Mouse (Mus musculus) erythroblast, adult 5-6 weeks (primary cell): ENCODE measurements around the gene Olfr323. TPM values are rescaled to one million over a fixed set of nuclear protein-coding genes. Genes with fewer than 3 reads are reported as not detected.

Experiments
- ATAC-seq: replicated peaks from 2 replicates; pipeline ENCODE4 v1.8.0; 2016; ENCODE audit warnings: moderate number of reproducible peaks, mild to moderate bottlenecking, moderate TSS enrichment, inconsistent platforms; ENCODE audit not compliant: poor library complexity, low FRiP score, severe bottlenecking
- total RNA-seq, 2 experiments: library from RNA; stranded (forward) in 1 of 2; stranded (reverse) in 1 of 2; fragments of 150-400 nt in 1 of 2; fragments of 200-764, 138-1000 nt in 1 of 2; gene quantifications; 2 replicates each; pipeline versions ENCODE4 v1.2.3 to v1.2.4; 2015 to 2017; ENCODE audit warnings: low replicate concordance in 2 of 2

Gene Olfr323
- total RNA-seq, 2 experiments from 2014 or later, result 3.5 TPM; not detected in 1

DNA sequence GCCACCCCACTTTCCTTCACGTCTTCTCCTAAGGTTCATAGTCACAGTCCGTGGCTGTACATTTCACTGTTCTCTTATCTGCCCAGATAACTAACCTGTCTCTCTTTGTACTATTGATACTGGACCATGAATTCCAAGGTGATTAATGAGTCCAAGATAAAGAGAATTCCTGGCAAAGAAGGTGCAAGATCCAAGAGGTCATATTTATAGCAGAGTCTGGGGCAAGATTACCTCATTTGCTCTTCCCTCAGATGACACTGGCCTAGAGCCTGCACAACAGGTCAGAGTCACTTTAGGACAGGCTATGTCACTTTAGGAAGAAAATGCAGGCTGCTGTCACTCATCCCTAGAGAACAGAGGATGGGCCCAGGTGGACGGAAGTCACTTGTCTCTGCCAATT is 25.1 kb downstream of the Olfr323 start:
- no peak for ATAC-seq

DNA sequence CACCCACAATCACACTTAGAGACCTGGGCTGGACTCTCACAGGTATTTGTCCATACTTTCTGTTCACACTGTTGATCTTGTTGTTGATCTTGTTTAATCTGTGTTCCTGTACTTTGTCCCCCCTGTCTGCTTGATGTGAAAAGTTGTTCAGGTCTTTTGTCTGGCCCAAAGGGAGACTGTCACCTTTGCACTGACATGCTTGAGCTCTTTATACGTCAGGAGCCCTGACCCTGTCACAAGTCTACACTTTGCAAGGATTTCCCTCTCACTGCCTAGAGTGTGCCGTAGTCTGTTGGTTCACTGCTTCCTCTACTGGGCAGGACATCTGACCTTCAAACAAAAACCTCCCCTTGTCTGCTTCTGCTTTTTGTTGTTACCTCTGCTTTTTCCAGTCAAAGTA is 25.6 kb downstream of the Olfr323 start:
- ATAC-seq, result no peak

DNA sequence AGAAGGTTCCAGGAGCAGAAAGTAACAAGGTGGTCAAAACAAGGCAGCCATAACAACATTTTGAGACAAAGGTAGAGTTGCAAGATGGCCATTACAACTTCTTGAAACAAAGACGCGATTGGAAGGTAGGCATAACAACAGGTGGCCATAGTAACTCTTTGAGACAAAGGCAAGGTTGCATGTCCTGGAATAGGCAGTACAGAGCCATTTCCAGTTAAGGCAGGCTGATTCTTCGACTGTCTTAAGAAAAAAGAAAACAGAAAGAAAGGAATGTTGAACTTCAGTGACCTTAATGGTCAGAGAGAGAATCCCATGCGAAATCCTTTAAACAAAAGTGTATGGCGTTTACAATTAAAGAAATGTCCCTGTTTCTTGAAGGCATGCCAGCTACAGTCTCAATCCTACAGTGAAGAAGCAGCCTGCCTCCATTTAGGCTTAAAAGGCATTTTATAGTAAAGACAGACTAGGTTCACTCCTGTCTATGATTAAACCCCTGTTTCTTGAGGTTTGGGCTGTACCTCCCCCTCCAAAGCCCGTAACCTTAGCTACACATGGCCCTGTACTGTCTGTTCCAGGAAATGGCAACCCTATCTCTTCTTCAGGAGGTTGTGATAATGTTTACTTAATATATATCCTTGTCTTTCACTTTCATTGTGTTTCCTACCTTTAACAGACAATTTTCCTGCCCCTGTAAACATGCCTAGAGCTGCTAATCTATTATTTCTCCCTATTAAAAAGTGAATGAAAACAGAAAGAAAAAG is 27.3 kb downstream of the Olfr323 start:
- ATAC-seq, result no peak

DNA sequence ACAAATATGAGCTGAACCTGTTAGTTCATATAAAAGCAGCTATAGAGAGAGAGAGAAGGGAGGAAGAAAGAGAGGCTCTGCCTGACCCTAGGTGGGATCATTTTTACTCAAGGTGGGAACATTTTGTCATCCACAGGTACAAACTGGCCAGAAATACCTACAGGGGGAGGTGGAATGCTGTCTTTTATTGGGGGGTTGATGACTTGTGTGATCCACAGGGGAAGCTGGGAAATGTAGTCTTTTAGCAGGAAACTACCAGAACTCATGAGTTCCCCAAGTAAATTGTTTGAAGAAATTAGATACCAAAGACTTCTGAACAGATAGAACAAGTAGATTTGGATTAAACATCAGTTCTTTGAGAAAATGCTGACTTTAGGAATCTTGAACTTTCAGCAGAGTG is 28.2 kb downstream of the Olfr323 start:
- ATAC-seq, result no peak

DNA sequence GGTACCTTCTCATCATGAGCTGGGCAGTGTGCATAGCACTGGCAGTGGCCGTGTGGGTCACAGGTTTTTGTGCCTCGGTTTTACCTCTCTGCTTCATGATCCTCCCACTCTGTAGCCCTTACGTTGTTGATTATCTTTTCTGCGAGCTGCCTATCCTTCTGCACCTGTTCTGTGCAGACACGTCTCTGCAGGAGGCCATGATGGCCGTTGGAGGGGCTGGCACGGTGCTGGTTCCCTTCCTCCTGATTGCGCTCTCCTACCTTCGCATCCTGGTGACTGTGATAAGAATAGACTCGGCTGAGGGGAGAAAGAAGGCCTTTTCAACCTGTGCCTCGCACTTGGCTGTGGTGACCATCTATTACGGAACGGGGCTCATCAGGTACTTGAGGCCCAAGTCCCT is 32.5 kb downstream of the Olfr323 start:
- no peak for ATAC-seq

DNA sequence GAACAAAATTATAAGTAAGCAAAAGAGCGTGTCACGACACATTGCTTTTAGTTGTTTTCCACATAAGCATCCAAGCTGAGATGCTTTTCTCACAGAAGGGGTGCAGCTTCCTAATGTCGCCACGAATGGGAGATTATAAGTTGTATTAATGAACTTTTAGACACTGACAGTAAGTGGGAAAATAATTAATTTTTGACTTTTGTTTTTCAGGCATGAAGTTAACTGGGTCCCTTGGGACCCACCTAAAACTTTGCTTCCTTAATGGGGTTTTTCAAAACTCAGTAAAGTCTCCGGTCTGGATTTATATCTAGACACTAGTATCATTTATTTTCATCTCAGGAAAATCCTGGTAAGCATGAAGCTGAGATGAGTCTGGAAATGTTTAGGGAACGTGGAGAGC is 35.5 kb downstream of the Olfr323 start, which contains the start of gene Olfr324:
Gene Olfr324, plus strand, starts transcription at position 301 of the 400 bp plus-strand sequence.
- no peak for ATAC-seq

DNA sequence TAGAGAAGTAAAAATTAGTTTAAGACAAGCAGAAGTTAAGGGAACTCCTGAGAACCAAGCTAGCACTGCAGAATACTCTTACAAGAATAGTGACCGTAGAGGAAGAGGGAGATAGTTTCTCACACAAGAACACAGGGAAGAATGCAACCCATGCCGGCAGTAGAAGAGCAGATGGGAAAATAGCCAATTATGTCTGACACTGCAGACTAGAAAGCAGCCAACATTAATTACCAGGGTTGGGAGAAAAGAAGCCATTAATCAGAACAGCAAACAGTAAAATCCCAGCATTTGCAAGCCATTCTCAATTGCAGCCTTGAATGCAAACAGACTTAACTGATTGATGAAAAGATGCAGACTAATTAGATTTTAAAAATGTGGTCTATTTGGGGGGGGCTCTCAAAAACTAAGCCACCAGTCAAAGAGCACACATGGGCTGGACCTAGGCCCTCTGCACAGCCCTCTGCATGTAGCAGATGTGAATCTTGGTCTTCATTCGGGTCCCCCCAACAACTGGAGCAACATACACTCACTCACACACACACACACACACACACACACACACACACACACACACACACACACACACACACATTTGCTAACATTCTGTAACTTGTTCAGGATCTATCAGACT is 41.6 kb downstream of the Olfr323 start:
- ATAC-seq, result no peak

DNA sequence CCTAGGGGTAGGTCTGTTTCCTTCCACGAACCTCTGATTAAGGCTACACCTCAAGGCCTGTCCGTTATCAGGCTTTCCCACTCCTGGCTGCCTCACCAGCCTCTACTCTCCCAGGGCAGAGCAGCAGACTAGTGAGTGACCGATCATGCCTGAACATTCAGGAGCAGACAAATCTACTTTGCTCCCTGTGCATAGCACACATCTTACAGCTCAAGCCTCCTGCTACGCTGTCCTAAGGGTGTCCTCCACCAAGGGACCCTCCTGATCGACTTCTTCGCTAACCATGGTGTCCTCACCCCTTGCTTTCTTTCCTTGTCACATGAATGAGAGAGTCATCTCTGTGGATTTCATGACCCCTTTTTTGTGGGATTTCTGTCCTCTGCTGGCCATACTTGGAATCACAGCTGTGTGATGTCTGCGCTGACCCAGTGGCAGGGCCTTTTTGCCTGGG is 42.4 kb downstream of the Olfr323 start:
- peak; percentile 96 for ATAC-seq

DNA sequence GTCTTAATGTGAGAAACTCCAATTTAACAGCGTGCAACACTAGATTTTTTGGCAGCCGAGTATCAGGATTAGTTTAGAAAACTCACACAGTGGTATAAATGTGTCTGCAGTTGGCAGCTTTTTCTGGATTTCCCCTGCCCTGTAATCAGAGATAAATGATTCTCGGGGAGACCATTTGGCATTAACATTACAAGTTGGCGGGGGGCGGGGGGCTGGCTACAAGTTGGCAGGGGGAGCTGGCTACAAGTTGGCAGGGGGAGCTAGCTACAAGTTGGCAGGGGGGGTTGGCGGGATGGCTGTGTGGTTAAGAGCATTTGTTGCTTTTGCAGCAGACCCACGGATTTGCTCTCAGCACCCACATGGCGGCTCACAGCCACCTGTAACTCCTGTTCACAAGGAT is 51.7 kb downstream of the Olfr323 start:
- no peak for ATAC-seq

DNA sequence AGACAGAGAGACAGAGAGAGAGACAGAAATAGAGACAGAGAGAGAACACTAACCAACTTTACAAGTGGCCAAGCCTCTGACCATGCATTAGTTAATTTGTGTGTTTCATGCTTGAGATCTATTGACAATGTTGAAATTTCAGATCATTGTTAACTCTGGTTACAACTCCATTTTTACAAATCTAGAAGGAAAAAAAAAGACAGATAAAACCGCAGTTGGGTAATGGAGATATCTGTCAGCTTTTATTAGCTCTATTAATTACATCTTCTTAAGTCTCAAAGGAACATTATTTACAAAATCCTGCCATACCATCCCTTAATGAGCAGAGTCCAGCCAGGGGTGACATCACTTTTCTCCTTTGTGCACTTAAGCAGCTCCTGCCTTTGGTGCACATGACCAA is 52.9 kb downstream of the Olfr323 start, which contains the start of gene Olfr325:
Gene Olfr325, plus strand, starts transcription at position 301 of the 400 bp plus-strand sequence.
- no peak for ATAC-seq

Other genes starting within 250 kb of the Olfr323 start
- not detected in 2 replicates for gene 1810065E05Rik, start 209.4 kb downstream of the Olfr323 start, total RNA-seq (2015; ENCODE audit: low replicate concordance)
- gene 1810065E05Rik, start 209.4 kb downstream of the Olfr323 start, total RNA-seq (2017; ENCODE audit: low replicate concordance), result not detected in 2 replicates
- gene Gm12253, start 197.9 kb downstream of the Olfr323 start, total RNA-seq (2015; ENCODE audit: low replicate concordance), result not detected in 2 replicates
- not detected in 2 replicates for gene Gm12253, start 197.9 kb downstream of the Olfr323 start, total RNA-seq (2017; ENCODE audit: low replicate concordance)
- not detected in 2 replicates for gene Lypd9, start 177.6 kb downstream of the Olfr323 start, total RNA-seq (2015; ENCODE audit: low replicate concordance)
- not detected in 2 replicates for gene Lypd9, start 177.6 kb downstream of the Olfr323 start, total RNA-seq (2017; ENCODE audit: low replicate concordance)
- not detected in 2 replicates for gene Olfr30, start 168.2 kb downstream of the Olfr323 start, total RNA-seq (2015; ENCODE audit: low replicate concordance)
- not detected in 2 replicates for gene Olfr30, start 168.2 kb downstream of the Olfr323 start, total RNA-seq (2017; ENCODE audit: low replicate concordance)
- not detected in 2 replicates for gene Olfr332, start 137.9 kb downstream of the Olfr323 start, total RNA-seq (2015; ENCODE audit: low replicate concordance)
- not detected in 2 replicates for gene Olfr332, start 137.9 kb downstream of the Olfr323 start, total RNA-seq (2017; ENCODE audit: low replicate concordance)
- gene Olfr331, start 127.9 kb downstream of the Olfr323 start, total RNA-seq (2015; ENCODE audit: low replicate concordance), result not detected in 2 replicates
- gene Olfr331, start 127.9 kb downstream of the Olfr323 start, total RNA-seq (2017; ENCODE audit: low replicate concordance), result not detected in 2 replicates
- gene Olfr330, start 95.7 kb downstream of the Olfr323 start, total RNA-seq (2015; ENCODE audit: low replicate concordance), result not detected in 2 replicates
- gene Olfr330, start 95.7 kb downstream of the Olfr323 start, total RNA-seq (2017; ENCODE audit: low replicate concordance), result not detected in 2 replicates
- not detected in 2 replicates for gene Olfr329-ps, start 84.1 kb downstream of the Olfr323 start, total RNA-seq (2015; ENCODE audit: low replicate concordance)
- gene Olfr329-ps, start 84.1 kb downstream of the Olfr323 start, total RNA-seq (2017; ENCODE audit: low replicate concordance), result not detected in 2 replicates
- not detected in 2 replicates for gene Olfr328, start 74.9 kb downstream of the Olfr323 start, total RNA-seq (2015; ENCODE audit: low replicate concordance)
- gene Olfr328, start 74.9 kb downstream of the Olfr323 start, total RNA-seq (2017; ENCODE audit: low replicate concordance), result 0.42 TPM in 1 of 2 replicates, not detected in the other
- not detected in 2 replicates for gene Olfr224, start 59.9 kb downstream of the Olfr323 start, total RNA-seq (2015; ENCODE audit: low replicate concordance)
- not detected in 2 replicates for gene Olfr224, start 59.9 kb downstream of the Olfr323 start, total RNA-seq (2017; ENCODE audit: low replicate concordance)
- gene Olfr325, start 52.8 kb downstream of the Olfr323 start, total RNA-seq (2015; ENCODE audit: low replicate concordance), result not detected in 2 replicates
- gene Olfr325, start 52.8 kb downstream of the Olfr323 start, total RNA-seq (2017; ENCODE audit: low replicate concordance), result not detected in 2 replicates
- gene Olfr324, start 35.4 kb downstream of the Olfr323 start, total RNA-seq (2015; ENCODE audit: low replicate concordance), result not detected in 2 replicates
- gene Olfr324, start 35.4 kb downstream of the Olfr323 start, total RNA-seq (2017; ENCODE audit: low replicate concordance), result 0.14 TPM in 1 of 2 replicates, not detected in the other
- not detected in 2 replicates for gene 2210407C18Rik, start 14.4 kb downstream of the Olfr323 start, total RNA-seq (2015; ENCODE audit: low replicate concordance)
- gene 2210407C18Rik, start 14.4 kb downstream of the Olfr323 start, total RNA-seq (2017; ENCODE audit: low replicate concordance), result not detected in 2 replicates
- gene Trim58, start 10.0 kb upstream of the Olfr323 start, total RNA-seq (2015; ENCODE audit: low replicate concordance), result 320 and 369 TPM in 2 replicates
- gene Trim58, start 10.0 kb upstream of the Olfr323 start, total RNA-seq (2017; ENCODE audit: low replicate concordance), result 372 and 438 TPM in 2 replicates
- gene Olfr322, start 28.3 kb upstream of the Olfr323 start, total RNA-seq (2015; ENCODE audit: low replicate concordance), result 0.38 and 1.0 TPM in 2 replicates
- gene Olfr322, start 28.3 kb upstream of the Olfr323 start, total RNA-seq (2017; ENCODE audit: low replicate concordance), result 0.42 and 1.0 TPM in 2 replicates
- gene Olfr320, start 50.6 kb upstream of the Olfr323 start, total RNA-seq (2015; ENCODE audit: low replicate concordance), result not detected in 2 replicates
- gene Olfr320, start 50.6 kb upstream of the Olfr323 start, total RNA-seq (2017; ENCODE audit: low replicate concordance), result not detected in 2 replicates
- gene Olfr319, start 68.7 kb upstream of the Olfr323 start, total RNA-seq (2015; ENCODE audit: low replicate concordance), result not detected in 2 replicates
- gene Olfr319, start 68.7 kb upstream of the Olfr323 start, total RNA-seq (2017; ENCODE audit: low replicate concordance), result not detected in 2 replicates
- not detected in 2 replicates for gene Olfr318, start 93.5 kb upstream of the Olfr323 start, total RNA-seq (2015; ENCODE audit: low replicate concordance)
- not detected in 2 replicates for gene Olfr318, start 93.5 kb upstream of the Olfr323 start, total RNA-seq (2017; ENCODE audit: low replicate concordance)
- gene Olfr317, start 108.7 kb upstream of the Olfr323 start, total RNA-seq (2015; ENCODE audit: low replicate concordance), result not detected in 2 replicates
- not detected in 2 replicates for gene Olfr317, start 108.7 kb upstream of the Olfr323 start, total RNA-seq (2017; ENCODE audit: low replicate concordance)
- gene Olfr316, start 122.2 kb upstream of the Olfr323 start, total RNA-seq (2015; ENCODE audit: low replicate concordance), result not detected in 2 replicates
- not detected in 2 replicates for gene Olfr316, start 122.2 kb upstream of the Olfr323 start, total RNA-seq (2017; ENCODE audit: low replicate concordance)
- gene Olfr315, start 142.7 kb upstream of the Olfr323 start, total RNA-seq (2015; ENCODE audit: low replicate concordance), result not detected in 2 replicates
- gene Olfr315, start 142.7 kb upstream of the Olfr323 start, total RNA-seq (2017; ENCODE audit: low replicate concordance), result not detected in 2 replicates
- gene Olfr314, start 152.5 kb upstream of the Olfr323 start, total RNA-seq (2015; ENCODE audit: low replicate concordance), result not detected in 2 replicates
- not detected in 2 replicates for gene Olfr314, start 152.5 kb upstream of the Olfr323 start, total RNA-seq (2017; ENCODE audit: low replicate concordance)
- gene Fam183b, start 171.5 kb upstream of the Olfr323 start, total RNA-seq (2015; ENCODE audit: low replicate concordance), result not detected in 2 replicates
- gene Fam183b, start 171.5 kb upstream of the Olfr323 start, total RNA-seq (2017; ENCODE audit: low replicate concordance), result not detected in 2 replicates
- not detected in 2 replicates for gene Olfr313, start 184.5 kb upstream of the Olfr323 start, total RNA-seq (2015; ENCODE audit: low replicate concordance)
- not detected in 2 replicates for gene Olfr313, start 184.5 kb upstream of the Olfr323 start, total RNA-seq (2017; ENCODE audit: low replicate concordance)
- gene Olfr312, start 198.7 kb upstream of the Olfr323 start, total RNA-seq (2015; ENCODE audit: low replicate concordance), result not detected in 2 replicates
- 0.42 TPM in 1 of 2 replicates, not detected in the other for gene Olfr312, start 198.7 kb upstream of the Olfr323 start, total RNA-seq (2017; ENCODE audit: low replicate concordance)
- gene Olfr311, start 208.8 kb upstream of the Olfr323 start, total RNA-seq (2015; ENCODE audit: low replicate concordance), result not detected in 2 replicates
- not detected in 2 replicates for gene Olfr311, start 208.8 kb upstream of the Olfr323 start, total RNA-seq (2017; ENCODE audit: low replicate concordance)
- gene Gm12258, start 216.7 kb upstream of the Olfr323 start, total RNA-seq (2015; ENCODE audit: low replicate concordance), result 19.2 and 31.1 TPM in 2 replicates
- gene Gm12258, start 216.7 kb upstream of the Olfr323 start, total RNA-seq (2017; ENCODE audit: low replicate concordance), result 20.1 and 38.3 TPM in 2 replicates
- gene 2810021J22Rik, start 236.7 kb upstream of the Olfr323 start, total RNA-seq (2015; ENCODE audit: low replicate concordance), result 0.63 and 1.7 TPM in 2 replicates
- 2.0 and 2.1 TPM in 2 replicates for gene 2810021J22Rik, start 236.7 kb upstream of the Olfr323 start, total RNA-seq (2017; ENCODE audit: low replicate concordance)